Mouse (Mus musculus): ENCODE data around the gene Ccm2l. TPM values are rescaled to one million over a fixed set of nuclear protein-coding genes. Genes with fewer than 3 reads are reported as not detected.

Gene Ccm2l
- polyA plus RNA-seq, 1 experiment: 3.5 TPM

DNA sequence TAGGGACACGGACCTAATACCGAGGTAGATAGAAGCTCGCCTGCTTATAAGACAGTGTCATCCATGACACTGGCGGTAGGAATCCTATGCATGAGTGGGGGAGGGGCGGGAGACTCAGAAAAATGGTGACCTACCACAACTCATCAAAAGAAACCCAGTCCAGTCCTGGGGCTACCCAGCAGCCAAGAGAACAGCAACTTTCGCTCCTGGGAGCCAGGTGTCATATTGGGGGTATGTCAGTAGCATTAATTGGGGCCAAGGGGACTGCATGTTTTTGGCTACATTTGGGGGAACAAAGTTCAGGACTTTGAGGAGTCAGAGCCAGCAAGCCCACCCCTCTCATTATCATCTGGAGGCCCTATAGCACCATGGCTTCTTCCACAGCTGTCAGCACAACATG, 14.7 kb upstream of the Ccm2l start:
- no peak for DNase-seq (ENCODE audit: low read depth, low spot score)
- WGBS: 77% methylated on average over 6 of the region's 6 CpGs

DNA sequence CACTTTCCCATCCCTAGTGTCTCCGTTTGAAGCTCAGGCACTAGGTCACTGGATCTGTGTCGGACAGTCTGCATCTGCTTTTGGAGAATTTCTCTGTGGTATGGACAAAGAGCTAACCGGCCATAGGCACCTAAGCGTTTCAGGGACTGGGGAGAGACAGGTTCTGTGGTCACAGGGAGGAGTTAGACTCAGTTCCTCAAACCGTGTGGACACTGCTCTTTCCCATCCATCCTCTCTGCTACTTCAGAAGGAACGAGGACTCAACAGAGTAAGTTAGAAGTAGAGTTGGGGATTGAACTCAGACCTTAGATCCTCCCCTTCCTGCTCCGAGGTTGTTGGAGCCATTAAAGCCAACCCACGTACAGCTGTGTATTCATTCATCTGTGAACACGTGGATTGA, 14.2 kb upstream of the Ccm2l start:
- DNase-seq (ENCODE audit: low read depth, low spot score): no peak
- 63% methylated on average over 9 of the region's 9 CpGs for WGBS

DNA sequence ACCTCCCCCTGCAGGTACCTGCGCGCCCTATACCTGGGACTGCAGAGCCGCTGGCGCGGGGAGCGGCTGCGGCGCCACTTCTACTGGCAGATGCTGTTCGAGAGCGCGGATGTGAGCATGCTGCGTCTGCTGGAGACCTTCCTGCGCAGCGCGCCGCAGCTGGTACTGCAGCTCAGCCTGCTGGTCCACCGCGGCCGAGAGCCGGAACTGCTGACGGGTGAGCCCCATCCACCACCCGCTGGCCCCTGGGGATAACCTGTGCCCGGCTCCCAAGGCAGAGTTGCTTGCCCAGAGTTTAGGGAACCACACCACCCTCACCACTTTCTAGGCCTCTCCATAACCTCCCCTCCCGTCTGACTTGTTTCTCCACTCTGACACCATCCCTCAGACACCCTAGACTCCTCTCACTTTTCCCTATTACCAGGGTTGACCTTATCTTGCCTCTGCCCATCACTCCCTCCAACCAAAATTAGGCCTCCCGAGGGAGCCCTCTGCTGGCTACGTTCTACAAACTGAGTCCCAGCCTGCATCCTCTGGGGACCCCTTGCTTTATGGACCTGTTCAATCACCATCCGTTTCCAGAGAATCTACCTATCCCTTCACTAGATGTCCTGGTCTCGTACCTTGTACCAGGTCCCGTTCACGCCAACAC, 12.9 kb upstream of the Ccm2l start:
- DNase-seq (ENCODE audit: low read depth, low spot score): no peak
- WGBS: 10% methylated on average over 30 of the region's 30 CpGs

DNA sequence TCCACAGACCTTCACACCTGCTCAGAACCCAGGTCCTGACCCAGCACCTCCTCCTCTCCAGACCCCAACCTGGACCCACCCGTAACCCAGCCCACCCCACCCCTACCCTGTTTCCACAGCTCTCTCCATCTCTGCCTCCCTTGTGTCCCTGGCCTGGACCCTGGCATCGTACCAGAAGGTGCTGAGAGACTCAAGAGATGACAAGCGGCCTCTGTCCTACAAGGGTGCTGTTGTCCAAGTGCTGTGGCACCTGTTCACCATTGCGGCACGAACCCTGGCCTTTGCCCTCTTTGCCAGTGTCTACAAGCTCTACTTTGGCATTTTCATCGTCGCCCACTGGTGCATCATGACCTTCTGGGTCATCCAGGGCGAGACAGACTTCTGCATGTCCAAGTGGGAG, 11.9 kb upstream of the Ccm2l start:
- DNase-seq (ENCODE audit: low read depth, low spot score): no peak
- WGBS: 87% methylated on average over 8 of the region's 8 CpGs

DNA sequence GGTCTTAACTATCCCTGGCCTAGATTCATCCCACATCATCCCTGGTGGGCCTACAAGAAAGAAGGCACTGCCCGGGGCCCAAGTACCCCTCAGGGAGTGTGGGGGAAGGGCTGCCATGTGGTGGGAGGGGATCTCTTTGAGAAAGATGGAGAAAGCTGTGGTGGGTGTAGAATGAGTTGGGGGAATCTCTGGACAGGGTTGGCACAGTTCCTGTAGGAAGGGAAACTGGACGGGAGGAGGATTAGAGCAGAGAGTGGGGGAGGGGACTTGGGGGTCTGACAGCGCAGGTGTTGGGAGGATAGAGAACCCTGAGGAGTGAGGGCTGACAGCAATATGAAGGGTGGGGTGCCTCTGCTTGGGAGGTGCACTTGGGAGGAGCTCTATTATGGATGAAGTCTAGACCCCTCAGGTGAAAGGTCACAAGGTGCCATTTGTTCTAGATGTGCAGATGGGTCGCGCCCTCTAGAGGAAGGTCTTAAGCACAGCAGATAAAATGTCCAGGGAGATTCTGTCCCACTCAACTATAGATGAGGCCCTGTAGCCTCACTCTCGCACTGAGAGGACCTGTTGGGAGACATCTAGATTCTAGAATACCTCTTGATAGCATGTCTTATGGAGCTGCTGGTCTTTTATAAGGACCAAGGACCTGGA, 10.4 kb upstream of the Ccm2l start:
- DNase-seq (ENCODE audit: low read depth, low spot score): no peak
- WGBS: 50% methylated on average over 6 of the region's 6 CpGs

DNA sequence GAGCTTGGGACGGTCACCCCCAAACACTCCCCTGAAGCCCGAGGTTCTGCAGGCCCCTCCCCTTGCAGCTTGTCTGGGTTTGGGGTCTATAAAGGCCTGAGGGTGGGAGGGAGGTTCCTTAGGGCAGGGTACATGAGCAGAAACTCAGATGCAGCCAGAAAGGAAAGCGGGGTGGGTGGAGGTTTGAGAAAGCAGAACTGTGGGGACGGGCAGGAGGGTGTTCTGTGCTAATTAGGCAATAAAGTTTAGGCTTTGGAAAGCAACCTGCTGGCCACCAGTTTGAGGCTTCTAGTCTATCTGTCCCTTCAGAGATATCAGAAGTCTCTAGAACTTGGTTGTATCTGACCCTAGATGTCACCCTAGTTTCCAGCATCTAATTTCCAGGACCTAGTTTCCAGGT, 7.4 kb upstream of the Ccm2l start:
- 37% methylated on average over 4 of the region's 4 CpGs for WGBS

DNA sequence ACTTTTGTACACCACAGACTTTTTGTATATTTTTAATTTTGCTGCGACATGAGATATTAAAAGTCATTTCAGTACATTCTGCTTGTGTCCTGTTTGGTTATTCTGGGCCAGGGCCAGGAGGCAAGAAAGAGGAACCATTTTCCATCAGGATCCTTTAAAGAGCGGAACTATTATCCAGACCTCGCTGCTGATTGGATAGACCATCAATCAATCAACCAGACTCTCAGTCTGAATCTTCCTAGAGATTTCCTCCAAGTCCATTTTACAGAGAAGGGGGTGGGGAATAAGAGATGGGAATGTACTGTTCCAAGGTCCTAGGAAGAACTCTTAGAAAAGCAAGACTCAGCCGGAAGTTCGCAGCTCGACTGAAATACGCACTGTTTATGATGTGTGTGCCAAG, 5.5 kb upstream of the Ccm2l start:
- DNase-seq (ENCODE audit: low read depth, low spot score): no peak
- WGBS: 74% methylated on average over 7 of the region's 7 CpGs

More for the DNA sequence above, 7.4 kb upstream of the Ccm2l start:
- no peak for DNase-seq (ENCODE audit: low read depth, low spot score)

DNA sequence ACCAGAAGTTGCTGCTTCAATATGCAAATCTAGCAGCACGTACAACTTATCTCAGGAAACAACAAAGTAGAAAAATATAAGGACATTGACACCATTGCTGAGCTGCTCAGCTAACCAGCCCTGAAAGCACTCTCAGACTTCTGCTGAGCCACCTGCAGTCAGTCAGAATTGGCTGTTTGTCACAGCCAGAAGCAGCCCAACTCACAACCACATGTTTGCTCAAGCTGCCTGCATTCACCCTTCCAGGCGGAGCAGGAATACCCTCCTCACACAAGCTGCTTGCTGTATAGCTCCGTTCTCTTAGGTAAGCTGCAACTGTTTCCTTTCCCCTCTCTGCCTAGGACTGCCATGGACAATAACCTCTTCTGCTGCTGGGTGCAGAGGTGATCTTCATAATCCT, 2.4 kb upstream of the Ccm2l start:
- no peak for DNase-seq (ENCODE audit: low read depth, low spot score)
- 39% methylated on average over 3 of the region's 3 CpGs for WGBS

DNA sequence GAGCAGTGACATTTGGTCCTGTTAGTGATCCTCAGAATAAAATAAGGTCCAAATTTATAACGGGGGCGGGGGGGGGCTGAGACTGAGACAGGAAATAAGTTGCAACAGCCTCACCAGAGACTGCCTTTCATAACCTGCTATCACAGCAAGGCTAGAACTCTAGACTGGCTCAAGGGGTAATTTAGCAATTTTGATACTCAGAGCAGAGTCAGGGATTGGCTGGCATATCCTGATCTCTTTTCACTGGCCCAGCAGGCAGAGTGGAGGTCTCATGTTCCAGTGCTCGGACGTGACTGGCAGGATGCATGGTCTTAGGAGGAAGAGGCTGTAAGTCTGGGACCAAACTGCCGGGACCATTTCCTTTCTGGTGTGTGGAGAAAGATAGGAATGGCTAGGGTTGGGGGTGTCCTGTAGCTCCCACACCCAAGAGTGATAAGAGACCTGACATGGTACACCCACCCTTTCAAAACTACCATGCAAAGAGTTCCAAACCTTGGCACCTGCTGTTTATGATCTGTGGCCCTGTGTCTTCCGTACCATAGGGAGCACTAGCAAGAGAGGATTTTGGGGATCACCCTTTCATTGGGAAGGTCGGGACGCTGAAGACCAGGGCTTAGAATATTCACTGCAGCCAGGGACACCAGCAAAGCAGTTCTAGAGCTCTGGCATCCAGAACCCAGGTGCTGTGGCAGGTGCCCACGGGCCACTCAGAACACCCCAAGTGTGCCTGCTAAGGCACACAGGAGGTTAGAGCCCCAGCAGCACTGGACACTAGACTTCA, 1.4 kb upstream of the Ccm2l start:
- WGBS: 71% methylated on average over 9 of the region's 9 CpGs
- no peak for DNase-seq (ENCODE audit: low read depth, low spot score)

DNA sequence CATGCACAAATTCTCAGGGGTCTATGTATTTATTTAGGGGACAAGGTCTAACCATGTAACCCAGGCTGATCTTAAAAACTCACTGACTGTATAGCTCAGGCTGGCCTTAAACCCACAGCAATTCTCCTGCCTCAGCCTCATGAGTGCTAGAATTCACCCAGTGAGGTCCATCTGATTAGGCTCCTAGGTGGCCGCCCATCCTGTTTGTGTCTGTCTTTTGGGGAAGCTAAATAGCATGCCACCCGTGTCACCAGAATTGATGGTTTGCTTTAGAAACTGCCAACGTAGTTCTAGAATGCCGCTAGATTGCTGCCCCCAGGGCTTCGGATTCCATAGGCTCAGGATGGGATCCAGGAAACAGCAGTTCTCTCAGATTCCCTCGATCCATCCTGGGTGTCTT, 1.2 kb downstream of the Ccm2l start:
- 60% methylated on average over 6 of the region's 6 CpGs for whole genome bisulfite sequencing
- DNase-seq (ENCODE audit: low read depth, low spot score): no peak

DNA sequence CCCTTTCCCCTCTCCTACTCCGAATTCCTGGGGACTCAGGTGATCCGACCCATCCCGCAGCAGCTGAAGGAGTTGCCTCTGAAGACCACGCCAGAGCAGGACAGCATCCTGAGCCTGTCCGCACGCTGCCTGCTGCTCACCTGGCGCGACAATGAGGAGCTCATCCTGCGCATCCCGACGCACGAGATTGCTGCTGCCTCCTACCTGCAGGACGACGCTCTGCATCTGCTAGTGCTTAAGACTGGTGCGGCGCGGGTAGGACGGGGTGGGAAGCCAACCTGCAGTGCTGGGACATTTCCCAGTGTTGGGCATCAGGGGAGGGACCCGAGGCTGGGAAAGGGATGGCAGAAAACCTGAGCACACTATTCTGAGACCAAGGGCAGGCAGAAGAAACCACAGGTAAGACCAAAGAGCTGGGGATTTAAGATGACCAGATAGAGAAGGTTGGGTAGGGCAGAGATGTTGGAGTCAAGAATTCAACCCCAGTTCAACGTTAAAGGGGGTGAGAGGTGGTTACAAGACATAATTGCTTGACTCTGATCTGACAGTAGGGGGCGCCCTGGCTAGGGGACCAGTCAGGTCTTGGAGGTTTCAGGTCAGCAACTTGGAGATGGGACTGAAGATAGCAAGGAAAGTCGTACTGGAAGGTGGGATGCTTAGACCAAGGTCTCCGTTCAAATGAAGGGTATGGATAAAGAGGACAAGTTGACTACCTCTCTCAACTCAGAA, 5.2 kb downstream of the Ccm2l start:
- no peak for DNase-seq (ENCODE audit: low read depth, low spot score)
- 13% methylated on average over 23 of the region's 23 CpGs for WGBS

DNA sequence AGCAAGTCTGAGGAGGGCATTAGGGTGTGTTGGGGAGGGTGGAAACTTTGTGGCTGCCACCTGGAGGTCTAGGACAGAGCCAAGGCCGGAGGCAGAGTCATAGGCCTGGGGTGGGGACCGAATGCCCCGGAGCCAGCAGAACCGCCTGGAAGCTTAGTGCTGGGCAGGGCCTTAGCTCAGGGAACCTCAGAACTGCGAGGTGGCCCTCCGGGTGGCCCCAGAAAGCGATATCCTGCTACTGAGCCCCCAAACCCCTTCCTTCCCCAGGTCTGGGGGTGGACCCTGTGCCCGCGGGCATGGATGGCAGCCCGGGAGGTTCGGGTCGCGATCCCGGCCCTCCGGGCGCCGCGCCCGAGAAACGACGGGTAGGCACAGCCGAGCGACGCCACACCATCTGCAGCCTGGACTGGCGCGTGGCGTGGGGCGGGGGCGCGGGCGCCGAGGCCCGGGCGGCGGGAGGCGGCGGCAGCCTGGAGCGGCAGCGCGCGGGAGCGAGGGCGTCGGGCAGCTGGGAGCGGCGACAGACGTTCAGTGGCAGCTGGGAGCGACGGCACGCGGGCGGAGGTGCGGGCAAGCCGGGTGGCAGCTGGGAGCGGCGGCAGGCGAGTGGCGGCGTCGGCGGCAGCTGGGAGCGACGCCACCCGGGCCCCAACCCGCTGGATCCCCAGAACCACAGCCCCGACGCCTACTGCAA, 5.9 kb downstream of the Ccm2l start:
- no peak for DNase-seq (ENCODE audit: low read depth, low spot score)
- WGBS: 25% methylated on average over 67 of the region's 67 CpGs

DNA sequence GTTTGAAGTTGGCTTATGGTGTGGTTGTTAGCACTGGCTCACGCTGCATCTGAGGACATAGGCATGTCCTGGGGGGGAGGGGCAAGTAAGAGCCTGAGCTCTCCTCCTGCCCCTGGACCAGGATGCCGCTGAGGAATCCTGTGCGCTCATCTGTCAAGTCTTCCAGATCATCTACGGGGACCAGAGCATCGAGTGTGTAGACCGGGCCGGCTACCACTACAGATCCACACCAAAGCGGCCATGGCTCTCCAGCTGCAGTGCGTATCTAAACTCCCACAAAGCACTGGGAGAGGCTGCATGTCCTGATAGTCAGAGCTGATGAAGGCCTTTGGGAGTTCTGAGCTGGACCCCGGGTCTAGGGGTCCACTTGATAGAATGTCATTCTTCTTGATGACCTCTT, 8.9 kb downstream of the Ccm2l start:
- 88% methylated on average over 10 of the region's 10 CpGs for WGBS
- DNase-seq (ENCODE audit: low read depth, low spot score): no peak

DNA sequence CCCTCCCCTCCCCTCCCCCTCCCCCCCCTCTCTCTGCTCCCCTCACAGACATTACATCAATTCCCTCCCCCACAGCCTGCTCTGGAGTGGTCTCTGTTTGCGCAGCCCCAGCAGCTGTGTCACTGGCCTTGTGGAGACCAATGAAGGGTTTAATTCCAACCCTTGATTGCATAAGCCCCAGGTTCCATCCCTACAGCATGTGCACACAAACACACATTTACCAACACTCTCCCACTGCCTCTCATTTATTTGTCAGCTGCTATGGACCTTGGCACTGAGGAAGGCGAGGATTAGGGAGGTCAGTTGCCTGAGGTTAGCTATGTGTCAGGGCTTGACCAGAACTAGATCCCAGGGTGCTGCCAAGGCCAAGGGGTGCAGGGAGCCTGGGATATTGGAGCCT, 10.2 kb downstream of the Ccm2l start:
- WGBS: 51% methylated on average over 2 of the region's 2 CpGs
- no peak for DNase-seq (ENCODE audit: low read depth, low spot score)

DNA sequence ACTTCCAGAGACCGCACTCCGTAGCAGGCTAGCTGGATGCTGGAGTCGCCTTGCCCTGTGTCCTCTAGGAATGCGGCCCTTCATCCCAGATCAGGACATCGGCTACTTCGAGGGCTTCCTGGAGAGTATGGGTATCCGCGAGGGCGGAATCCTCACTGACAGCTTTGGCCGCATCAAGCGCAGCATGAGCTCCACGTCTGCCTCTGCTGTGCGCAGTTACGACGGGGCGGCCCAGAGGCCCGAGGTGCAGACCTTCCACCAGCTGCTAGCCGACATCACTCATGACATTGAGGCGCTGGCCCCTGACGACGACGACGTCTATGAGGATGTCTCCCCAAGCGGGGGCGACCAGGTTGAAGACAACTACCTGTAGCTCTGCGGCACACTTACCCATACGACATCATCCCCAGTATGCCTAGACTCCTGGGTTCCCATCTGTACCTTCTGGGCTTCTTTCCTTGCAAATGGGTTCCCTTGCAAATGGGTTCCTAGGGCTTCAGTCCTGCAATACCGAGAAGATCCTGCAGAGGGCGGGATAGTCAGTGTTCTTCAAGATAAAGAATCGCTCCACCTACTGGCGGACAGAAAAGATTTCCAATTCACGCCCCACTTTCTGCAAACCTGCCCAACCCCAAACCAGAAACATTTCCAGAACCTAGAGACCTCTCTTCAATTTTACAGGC, 15.2 kb downstream of the Ccm2l start:
- WGBS: 39% methylated on average over 32 of the region's 32 CpGs

DNA sequence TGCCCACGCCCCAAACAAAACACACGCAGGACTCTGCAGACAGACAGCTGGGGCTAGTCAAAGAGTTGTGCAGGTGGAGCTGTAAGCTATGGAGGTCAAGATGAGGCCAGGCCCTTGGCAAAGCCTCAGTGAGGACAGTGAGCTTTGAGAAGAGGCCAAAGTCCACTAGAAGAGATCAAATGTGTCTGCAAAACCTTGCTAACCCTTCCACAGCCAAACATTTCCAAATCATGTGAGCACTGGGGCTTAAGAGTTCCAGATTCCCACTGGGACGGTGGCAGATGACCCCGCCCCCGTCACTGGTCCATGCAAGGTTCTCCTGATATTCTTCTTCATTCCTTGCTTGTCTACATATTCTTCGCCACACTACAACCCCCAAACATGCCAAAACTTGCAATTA, 16.1 kb downstream of the Ccm2l start:
- DNase-seq (ENCODE audit: low read depth, low spot score): no peak
- WGBS: 58% methylated on average over 6 of the region's 6 CpGs

More for the DNA sequence above, 15.2 kb downstream of the Ccm2l start:
- DNase-seq (ENCODE audit: low read depth, low spot score): peak; percentile 90

DNA sequence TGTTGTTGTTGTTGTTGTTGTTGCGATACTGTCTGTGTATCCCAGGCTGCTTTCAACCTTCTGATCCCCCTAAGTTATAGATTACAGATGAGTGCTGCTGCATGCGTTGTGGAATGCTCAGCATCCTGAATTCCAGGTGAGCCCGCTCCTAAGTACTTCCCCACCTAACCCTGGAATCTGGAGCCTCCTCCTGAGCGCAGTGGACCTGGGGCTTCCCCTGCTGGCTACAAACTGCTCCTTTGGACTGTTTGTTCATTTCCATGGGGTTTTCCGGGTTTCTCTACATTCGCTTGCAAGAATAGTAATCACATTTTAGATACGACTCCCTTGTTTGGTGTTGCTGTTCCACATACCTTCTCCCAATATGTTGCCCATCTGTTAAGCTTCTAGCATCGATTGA, 17.5 kb downstream of the Ccm2l start:
- 59% methylated on average over 8 of the region's 8 CpGs for WGBS

DNA sequence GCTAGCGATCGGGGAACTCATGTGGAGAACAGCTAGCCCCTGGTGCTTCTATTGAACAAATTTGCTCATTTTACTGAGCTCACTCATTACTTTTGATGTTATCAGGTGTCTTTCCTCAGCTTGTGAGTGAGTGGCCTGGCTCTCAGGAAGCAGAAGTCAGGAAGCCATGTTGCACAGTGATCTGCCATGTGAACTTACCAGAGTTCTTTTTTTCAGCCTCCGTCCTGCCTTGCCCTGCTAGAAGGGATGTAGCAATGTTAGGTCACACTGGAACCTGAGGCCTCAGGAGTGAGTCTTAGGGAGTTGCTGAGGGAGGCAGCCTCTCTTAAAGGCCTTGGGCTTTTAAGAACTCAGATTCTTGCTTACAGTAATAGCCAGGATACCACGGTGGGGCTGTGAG, 18.1 kb downstream of the Ccm2l start:
- 81% methylated on average over 4 of the region's 4 CpGs for WGBS

More for the DNA sequence above, 17.5 kb downstream of the Ccm2l start:
- no peak for DNase-seq (ENCODE audit: low read depth, low spot score)

More for the DNA sequence above, 18.1 kb downstream of the Ccm2l start:
- DNase-seq (ENCODE audit: low read depth, low spot score): no peak

Data from large intestine, adult 2 months (tissue).